7 mouse cellular contexts compared by ENCODE assay signal in genomic region chr13:43684499-43684994, GRCm38 (mm10).
DNase-seq lines count a peak whose midpoint lies in the region; ATAC-seq and TF ChIP-seq lines count a peak whose summit lies in the region.

No protein-coding gene starts in this region.

- H3K36me3 ChIP-seq in heart, embryonic 16.5 days (ENCODE audit: control insufficient read depth, insufficient read depth) = no peaks in the 10 kb centered on the region
- H3K36me3 ChIP-seq in myocyte (ENCODE audit: control insufficient read depth, insufficient read depth) = no peaks in the 10 kb centered on the region

- H3K27ac ChIP-seq in heart, embryonic 16.5 days (ENCODE audit: low read length) = no peak overlapping the region

- 39% methylated on average over 8 of the region's 8 CpGs for WGBS in heart, embryonic 16.5 days

- no peaks in the 10 kb centered on the region for H3K79me2 ChIP-seq in myocyte (ENCODE audit: control insufficient read depth, insufficient read depth)

- ATAC-seq in heart, embryonic 16.5 days (replicated peaks; ENCODE audit: extremely low read depth, insufficient read depth, low FRiP score) = peak; percentile 60
- ATAC-seq in erythroid progenitor cell, adult 5-6 weeks (replicated peaks; ENCODE audit: low FRiP score, poor library complexity, severe bottlenecking) = no peak

- H3K9me3 ChIP-seq in heart, embryonic 16.5 days (replicated peaks; ENCODE audit: control insufficient read depth, low read length) = no peaks in the 10 kb centered on the region

- peak; percentile 23 to 26 for DNase-seq in right cerebral cortex, adult 2 months (ENCODE audit: low spot score in 2 of 2)
- DNase-seq in right cerebral cortex, postnatal 36 days (ENCODE audit: low spot score in 2 of 2) = no peak
- peak; percentile 89 for DNase-seq in cerebellum, adult 9-10 months
- peak; percentile 46 to 74 for DNase-seq in kidney, postnatal 25 days

- no peaks in the 10 kb centered on the region for H3K27me3 ChIP-seq in heart, embryonic 16.5 days (ENCODE audit: control insufficient read depth, insufficient read depth, low read length)
- no peaks in the 10 kb centered on the region for H3K27me3 ChIP-seq in myocyte (ENCODE audit: control insufficient read depth, insufficient read depth, insufficient read length)

- no peak overlapping the region for H3K9ac ChIP-seq in heart, embryonic 16.5 days (ENCODE audit: low read length)

- H3ac ChIP-seq in myocyte (ENCODE audit: control insufficient read depth, insufficient read length) = no peak overlapping the region

- peaks cover 6% of the 10 kb centered on the region; the same call in 1 of the 2 replicates for H3K4me1 ChIP-seq in heart, embryonic 16.5 days (ENCODE audit: control insufficient read depth, insufficient read depth, low read length)

- no peak for TF ChIP-seq POLR2A in myocyte (IDR thresholded peaks at IDR 0.05; ENCODE audit: insufficient read length, low read depth)

- no peak overlapping the region for H3K4me2 ChIP-seq in heart, embryonic 16.5 days (ENCODE audit: low read depth, low read length)
- H3K4me2 ChIP-seq in myocyte (ENCODE audit: low read depth) = peak overlapping the region; percentile 32

- H3K4me3 ChIP-seq in heart, embryonic 16.5 days (ENCODE audit: low read length) = no peak overlapping the region
- H3K4me3 ChIP-seq in myocyte = no peak overlapping the region

TF ChIP-seq in myocyte, 11 proteins besides CTCF, POLR2A, EP300 and RAD21:
- TF ChIP-seq SRF (IDR thresholded peaks at IDR 0.05; ENCODE audit: control insufficient read depth, insufficient read length, low read depth) = no peak
- TF ChIP-seq USF1 (IDR thresholded peaks at IDR 0.05; ENCODE audit: low read depth) = no peak
- TF ChIP-seq CEBPB (IDR thresholded peaks at IDR 0.05; ENCODE audit: insufficient read depth, poor library complexity, severe bottlenecking) = no peak
- no peak for TF ChIP-seq MYOD1 (IDR thresholded peaks at IDR 0.05; ENCODE audit: control insufficient read depth in 1 of 3, insufficient read length in 2 of 3, low read depth in 2 of 3)
- no peak for TF ChIP-seq MAX (IDR thresholded peaks at IDR 0.05; ENCODE audit: low read depth)
- no peak for TF ChIP-seq POLR2AphosphoS2 (IDR thresholded peaks at IDR 0.05; ENCODE audit: insufficient read length, low read depth)
- no peak for TF ChIP-seq TCF3 (IDR thresholded peaks at IDR 0.05; ENCODE audit: insufficient read length, low read depth)
- no peak for TF ChIP-seq E2F4 (IDR thresholded peaks at IDR 0.05; ENCODE audit: insufficient read depth)
- TF ChIP-seq TCF12 (IDR thresholded peaks at IDR 0.05; ENCODE audit: insufficient read depth, poor library complexity, severe bottlenecking) = no peak
- no peak for TF ChIP-seq REST (IDR thresholded peaks at IDR 0.05; ENCODE audit: insufficient read depth, insufficient read length)
- no peak for TF ChIP-seq MYOG (IDR thresholded peaks at IDR 0.05; ENCODE audit: control insufficient read depth in 1 of 3, insufficient read depth in 1 of 3, insufficient read length in 2 of 3, low read depth in 2 of 3)

Comparison
In these comparisons a context has a peak if more than half of its experiments do, and no peak if none do; other contexts are left out.
1. DNase-seq: peak in right cerebral cortex, adult 2 months (2 of 2), cerebellum, adult 9-10 months (single experiment) and kidney, postnatal 25 days (2 of 2); none in right cerebral cortex, postnatal 36 days (0 of 2).